Comparison of ENCODE assay signal across 20 mouse cellular contexts in the genomic region with DNA sequence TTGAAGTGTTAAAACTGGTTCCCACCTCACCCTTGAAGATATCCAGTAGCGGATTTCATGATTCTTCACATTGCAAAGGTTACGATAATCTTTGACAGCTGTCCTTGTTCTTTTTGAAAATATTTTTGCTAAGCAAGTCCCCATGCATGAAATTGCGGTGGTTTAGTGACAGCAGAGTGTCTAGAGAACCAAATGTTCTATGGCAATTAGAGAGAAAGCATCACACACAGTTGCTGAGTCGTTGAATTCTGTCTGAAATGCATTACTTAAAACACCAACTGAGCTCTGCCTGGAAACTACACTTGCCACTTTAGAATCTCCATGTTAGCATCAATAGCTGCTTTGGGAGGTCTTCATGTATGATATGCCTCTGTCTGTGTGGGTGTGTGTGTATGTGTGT.
"Had no signal": no experiment of that assay in that cellular context is flagged by ENCODE, and none has a peak within 500 bp of the region (broad histone marks: within the 10 kb centered on the region; RNA-seq: fewer than 3 reads in every experiment).

No protein-coding gene starts in this region.

- ATAC-seq: intestine, postnatal 0 days; liver, postnatal 0 days; lung, postnatal 0 days had no signal

- H3K4me3 ChIP-seq: left cerebral cortex, adult 2 months; limb, embryonic 12.5 days; limb, embryonic 15.5 days; midbrain, embryonic 12.5 days had no signal

- DNase-seq: kidney, adult 2 months; kidney, postnatal 25 days; left cerebral cortex, postnatal 4 days; liver, postnatal 0 days; lung, embryonic 14.5 days; right cerebral cortex, adult 18-20 months; right cerebral cortex, postnatal 14 days; right cerebral cortex, postnatal 4 days; thymus, postnatal 25 days had no signal

- H3K4me1 ChIP-seq: limb, embryonic 12.5 days; limb, embryonic 15.5 days; midbrain, embryonic 12.5 days had no signal

- H3K27me3 ChIP-seq: limb, embryonic 12.5 days; limb, embryonic 15.5 days; midbrain, embryonic 12.5 days had no signal

- H3K9ac ChIP-seq: limb, embryonic 12.5 days; limb, embryonic 15.5 days; liver, embryonic 14.5 days; liver, postnatal 0 days; lung, embryonic 14.5 days; midbrain, embryonic 12.5 days had no signal

- H3K9me3 ChIP-seq: limb, embryonic 12.5 days; limb, embryonic 15.5 days; midbrain, embryonic 12.5 days had no signal

- H3K36me3 ChIP-seq: limb, embryonic 12.5 days; limb, embryonic 15.5 days; midbrain, embryonic 12.5 days had no signal

- H3K27ac ChIP-seq: kidney, postnatal 0 days; left cerebral cortex, adult 2 months; limb, embryonic 12.5 days; limb, embryonic 15.5 days; liver, embryonic 14.5 days; macrophage; midbrain, embryonic 12.5 days; stomach, postnatal 0 days had no signal

- H3K4me2 ChIP-seq: limb, embryonic 12.5 days; limb, embryonic 15.5 days; liver, embryonic 11.5 days; lung, embryonic 14.5 days; midbrain, embryonic 12.5 days had no signal
